In genomic region chr11:22719570-22719969, GRCm38 (mm10) we compare ENCODE assay signal across 9 mouse cellular contexts.
DNase-seq lines count a peak whose midpoint lies in the region; ATAC-seq and TF ChIP-seq lines count a peak whose summit lies in the region.
"Had no signal": no experiment of that assay in that cellular context is flagged by ENCODE, and none has a peak within 500 bp of the region (broad histone marks: within the 10 kb centered on the region; RNA-seq: fewer than 3 reads in every experiment).

No protein-coding gene starts in this region.

- H3ac ChIP-seq in myocyte (ENCODE audit: control insufficient read depth, insufficient read length), result no peak overlapping the region

- H3K9me3 ChIP-seq in kidney, postnatal 0 days (replicated peaks; ENCODE audit: low read length), result no peaks in the 10 kb centered on the region
- 0 out of 2 replicates have a peak, but pooled peaks cover 6% of the 10 kb centered on the region for H3K9me3 ChIP-seq in hindbrain, embryonic 10.5 days

- H3K79me2 ChIP-seq in myocyte (ENCODE audit: control insufficient read depth, insufficient read depth), result no peaks in the 10 kb centered on the region

- DNase-seq in kidney, postnatal 0 days (ENCODE audit: low spot score), result peak; percentile 48
- DNase-seq in kidney, adult 18-20 months, result no peak
- peak; percentile 56 for DNase-seq in R1 (ENCODE audit: low read depth, low spot score)
- peak; percentile 18 to 55 for DNase-seq in frontal cortex, adult 2 months (ENCODE audit: extremely low spot score in 1 of 2, low spot score in 1 of 2)
- DNase-seq in hindbrain, embryonic 10.5 days (ENCODE audit: low spot score), result no peak

- 0 out of 2 replicates have a peak overlapping the region, but pooled peaks have one; percentile 19 for H3K27ac ChIP-seq in kidney, postnatal 0 days
- no peak overlapping the region for H3K27ac ChIP-seq in hindbrain, embryonic 10.5 days
- H3K27ac ChIP-seq: heart, embryonic 13.5 days had no signal

- TF ChIP-seq CTCF in kidney, postnatal 0 days (IDR thresholded peaks at IDR 0.05; ENCODE audit: low read depth), result no peak

- no peak overlapping the region for H3K9ac ChIP-seq in kidney, postnatal 0 days (ENCODE audit: low read depth, low read length)
- H3K9ac ChIP-seq: heart, embryonic 13.5 days had no signal

- no peaks in the 10 kb centered on the region for H3K27me3 ChIP-seq in kidney, postnatal 0 days (ENCODE audit: insufficient read depth, low read length)
- no peaks in the 10 kb centered on the region for H3K27me3 ChIP-seq in myocyte (ENCODE audit: control insufficient read depth, insufficient read depth, insufficient read length)
- H3K27me3 ChIP-seq in hindbrain, embryonic 10.5 days (ENCODE audit: insufficient read depth, poor library complexity, severe bottlenecking), result no peaks in the 10 kb centered on the region
- H3K27me3 ChIP-seq: heart, embryonic 13.5 days had no signal

- no peaks in the 10 kb centered on the region for H3K4me1 ChIP-seq in kidney, postnatal 0 days (replicated peaks; ENCODE audit: insufficient read depth, low read length)
- H3K4me1 ChIP-seq in hindbrain, embryonic 10.5 days (replicated peaks), result no peaks in the 10 kb centered on the region
- H3K4me1 ChIP-seq: heart, embryonic 13.5 days had no signal

- WGBS in kidney, postnatal 0 days, result 29% methylated on average over 4 of the region's 4 CpGs
- WGBS in hindbrain, embryonic 10.5 days, result 84% methylated on average over 4 of the region's 4 CpGs

- ATAC-seq in kidney, postnatal 0 days (replicated peaks; ENCODE audit: low FRiP score, low read depth), result peak; percentile 72
- ATAC-seq in erythroblast, adult 5-6 weeks (replicated peaks; ENCODE audit: low FRiP score, poor library complexity, severe bottlenecking), result no peak

- H3K36me3 ChIP-seq in kidney, postnatal 0 days (ENCODE audit: insufficient read depth, low read length), result no peaks in the 10 kb centered on the region
- no peaks in the 10 kb centered on the region for H3K36me3 ChIP-seq in myocyte (ENCODE audit: control insufficient read depth, insufficient read depth)
- H3K36me3 ChIP-seq in hindbrain, embryonic 10.5 days, result no peaks in the 10 kb centered on the region
- H3K36me3 ChIP-seq: heart, embryonic 13.5 days had no signal

- no peak overlapping the region for H3K4me2 ChIP-seq in kidney, postnatal 0 days (ENCODE audit: low read length)
- peak overlapping the region; percentile 25 for H3K4me2 ChIP-seq in myocyte (ENCODE audit: low read depth)
- H3K4me2 ChIP-seq: heart, embryonic 13.5 days had no signal

- TF ChIP-seq POLR2A in myocyte (IDR thresholded peaks at IDR 0.05; ENCODE audit: insufficient read length, low read depth), result no peak

- H3K4me3 ChIP-seq in kidney, postnatal 0 days (replicated peaks; ENCODE audit: low read depth, low read length), result no peak overlapping the region
- no peak overlapping the region for H3K4me3 ChIP-seq in myocyte
- no peak overlapping the region for H3K4me3 ChIP-seq in hindbrain, embryonic 10.5 days
- H3K4me3 ChIP-seq: erythroblast, embryonic 14.5 days; heart, embryonic 13.5 days had no signal

TF ChIP-seq in myocyte, 11 proteins besides CTCF, POLR2A, EP300 and RAD21:
- TF ChIP-seq USF1 (IDR thresholded peaks at IDR 0.05; ENCODE audit: low read depth) (no peak), TCF3 (IDR thresholded peaks at IDR 0.05; ENCODE audit: insufficient read length, low read depth) (no peak)

Comparison
In these comparisons a context has a peak if more than half of its experiments do, and no peak if none do; other contexts are left out.
1. DNase-seq: peak in kidney, postnatal 0 days (single experiment), R1 (single experiment) and frontal cortex, adult 2 months (2 of 2); none in kidney, adult 18-20 months (single experiment) and hindbrain, embryonic 10.5 days (single experiment).